Mouse (Mus musculus) cortical plate, adult 2 months (tissue): ENCODE results near the gene 4930590J08Rik.

ENCODE experiments used
- CTCF ChIP-seq: fragments of 200-500 bp; IDR thresholded peaks from 2 replicates; pipeline ENCODE4 v1.5.1; 2011; ENCODE audit warnings: mild to moderate bottlenecking, control low read depth, low read length; ENCODE audit not compliant: insufficient read depth; ENCODE audit errors: extremely low read depth
- POLR2A ChIP-seq: fragments of 200-500 bp; IDR thresholded peaks from 2 replicates; pipeline ENCODE4 v1.6.1; 2011; ENCODE audit warnings: mild to moderate bottlenecking, low read length, control low read depth; ENCODE audit not compliant: insufficient read depth; ENCODE audit errors: extremely low read depth

GRCm38 (mm10) chr6:91883859-91884258 lies 18.8 kb upstream of the 4930590J08Rik start:
- TF ChIP-seq CTCF = no peak
- TF ChIP-seq POLR2A = no peak
